Mouse (Mus musculus): ENCODE data around the gene Ubiad1. TPM values are rescaled to one million over a fixed set of nuclear protein-coding genes. Genes with fewer than 3 reads are reported as not detected.

Ubiad1 gene
- total and polyA plus RNA-seq, 2 experiments from 2014 or later = 12.2 to 18.7 TPM

DNA sequence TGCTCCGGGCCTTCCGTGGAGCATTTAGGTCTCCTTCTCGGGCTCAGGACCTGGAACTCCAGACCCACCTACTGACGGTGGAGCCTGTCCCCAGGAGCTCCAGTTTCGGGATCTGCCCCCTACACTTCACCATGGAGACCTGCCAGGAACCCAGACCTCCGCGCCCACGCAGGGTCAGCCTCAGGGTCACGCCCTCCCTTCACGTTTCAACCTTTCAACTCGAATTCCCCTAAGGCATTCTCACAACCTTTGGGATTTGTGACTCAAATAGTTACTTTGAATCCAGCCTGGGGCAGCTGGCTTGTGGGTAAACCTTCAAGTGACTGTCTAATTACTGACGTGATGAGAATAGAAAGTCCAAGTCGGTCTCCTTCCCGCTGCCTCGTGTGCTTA lies 4.3 kb upstream of the Ubiad1 start:
- H3K4me2 ChIP-seq (ENCODE audit: low read depth) = peak overlapping the region; percentile 74
- ATAC-seq = no peak
- TF ChIP-seq CTCF (IDR thresholded peaks at IDR 0.05; ENCODE audit: low read depth) = no peak
- H3K4me3 ChIP-seq (ENCODE audit: low read depth, low read length) = peak overlapping the region; percentile 96
- H3K27me3 ChIP-seq (ENCODE audit: insufficient read depth, low read length) = no peaks in the 10 kb centered on the region
- WGBS = under 1% methylated on average over 15 of the region's 15 CpGs
- H3K36me3 ChIP-seq (ENCODE audit: insufficient read depth) = peaks cover 20% of the 10 kb centered on the region
- peak overlapping the region; percentile 79 for H3K27ac ChIP-seq (ENCODE audit: low read depth, low read length)
- H3K9me3 ChIP-seq (ENCODE audit: low read length) = no peaks in the 10 kb centered on the region
- DNase-seq = peak; percentile 29
- H3K4me1 ChIP-seq (ENCODE audit: insufficient read depth) = peaks cover 21% of the 10 kb centered on the region
- peak overlapping the region; percentile 91 for H3K9ac ChIP-seq

DNA sequence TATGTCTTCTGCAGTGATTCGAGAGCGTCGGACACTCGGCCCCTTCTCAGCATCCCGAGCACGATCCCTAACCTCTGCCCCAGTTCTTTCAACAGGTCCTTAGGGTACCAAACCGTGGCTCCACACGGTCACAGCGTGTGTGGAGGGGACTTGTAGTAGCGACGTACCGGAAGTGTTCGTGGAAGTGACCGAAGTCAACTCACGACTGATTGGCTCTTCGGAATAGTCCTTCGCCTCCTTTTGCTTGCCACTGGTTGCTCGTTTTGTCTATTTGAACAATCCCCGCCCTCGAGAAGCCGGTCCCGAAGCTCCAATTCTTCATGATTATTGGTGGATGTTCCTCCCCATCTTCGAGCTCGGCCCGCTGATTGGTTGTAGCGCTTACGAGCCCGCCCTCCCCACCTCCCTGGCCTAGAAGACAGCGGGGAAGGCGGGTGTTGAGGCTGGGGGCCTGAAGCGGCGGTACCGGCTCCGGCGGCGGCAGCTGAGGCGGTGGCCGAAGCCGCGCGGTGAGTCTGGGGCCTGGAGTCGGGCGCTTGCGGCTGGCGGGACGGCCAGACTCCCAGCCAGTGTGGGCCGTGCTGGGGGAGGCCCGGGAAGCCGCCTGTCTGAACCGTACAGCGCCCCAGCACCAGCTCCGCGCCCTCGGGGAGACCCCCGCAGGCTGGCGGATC lies 3.7 kb upstream of the Ubiad1 start, which contains the start of gene Mtor:
Gene Mtor, plus strand, starts transcription at position 433 of the 674 bp plus-strand sequence.
- H3K9me3 ChIP-seq (ENCODE audit: low read length) = no peaks in the 10 kb centered on the region
- H3K9ac ChIP-seq = peak within 1 kb of the TSS; percentile 91
- peak within 1 kb of the TSS; percentile 74 for H3K4me2 ChIP-seq (ENCODE audit: low read depth)
- no peak for TF ChIP-seq CTCF (IDR thresholded peaks at IDR 0.05; ENCODE audit: low read depth)
- no peaks in the 10 kb centered on the region for H3K27me3 ChIP-seq (ENCODE audit: insufficient read depth, low read length)
- under 1% methylated on average over 56 of the region's 56 CpGs for WGBS
- H3K27ac ChIP-seq (ENCODE audit: low read depth, low read length) = peak within 1 kb of the TSS; percentile 79
- peaks cover 15% of the 10 kb centered on the region for H3K36me3 ChIP-seq (ENCODE audit: insufficient read depth)
- ATAC-seq (peak; percentile 98), DNase-seq (peak; percentile 98)
- H3K4me1 ChIP-seq (ENCODE audit: insufficient read depth) = peaks cover 27% of the 10 kb centered on the region
- peak within 1 kb of the TSS; percentile 96 for H3K4me3 ChIP-seq (ENCODE audit: low read depth, low read length)

DNA sequence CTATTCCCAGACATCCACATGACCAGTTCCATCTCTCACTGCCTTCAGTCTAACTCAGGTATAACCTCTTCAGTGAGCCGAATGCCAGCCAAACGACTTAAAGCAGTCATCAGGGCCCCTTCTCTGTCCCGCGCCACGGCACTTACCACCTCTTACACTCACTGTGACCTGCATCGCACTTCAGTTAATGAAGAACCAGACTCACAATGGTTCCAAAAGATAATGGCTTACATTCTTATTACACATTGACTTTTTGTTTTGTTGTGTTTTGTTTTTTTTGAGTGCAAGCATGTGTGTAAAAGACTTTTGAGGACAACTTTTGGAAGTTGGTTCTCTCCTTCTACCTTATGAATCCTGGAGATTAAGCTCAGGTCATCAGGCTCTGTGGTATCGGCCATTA lies 2.0 kb downstream of the Ubiad1 start:
- peaks cover 15% of the 10 kb centered on the region; the same call in 1 of the 2 replicates for H3K4me1 ChIP-seq (ENCODE audit: insufficient read depth)
- TF ChIP-seq CTCF (IDR thresholded peaks at IDR 0.05; ENCODE audit: low read depth) = no peak
- ATAC-seq (no peak), DNase-seq (no peak)
- no peak overlapping the region for H3K4me2 ChIP-seq (ENCODE audit: low read depth)
- WGBS = 91% methylated on average over 7 of the region's 7 CpGs
- H3K4me3 ChIP-seq (ENCODE audit: low read depth, low read length) = no peak overlapping the region
- no peak overlapping the region for H3K27ac ChIP-seq (ENCODE audit: low read depth, low read length)
- no peak overlapping the region for H3K9ac ChIP-seq
- no peaks in the 10 kb centered on the region for H3K27me3 ChIP-seq (ENCODE audit: insufficient read depth, low read length)
- H3K36me3 ChIP-seq (ENCODE audit: insufficient read depth) = no peaks in the 10 kb centered on the region
- no peaks in the 10 kb centered on the region for H3K9me3 ChIP-seq (ENCODE audit: low read length)

DNA sequence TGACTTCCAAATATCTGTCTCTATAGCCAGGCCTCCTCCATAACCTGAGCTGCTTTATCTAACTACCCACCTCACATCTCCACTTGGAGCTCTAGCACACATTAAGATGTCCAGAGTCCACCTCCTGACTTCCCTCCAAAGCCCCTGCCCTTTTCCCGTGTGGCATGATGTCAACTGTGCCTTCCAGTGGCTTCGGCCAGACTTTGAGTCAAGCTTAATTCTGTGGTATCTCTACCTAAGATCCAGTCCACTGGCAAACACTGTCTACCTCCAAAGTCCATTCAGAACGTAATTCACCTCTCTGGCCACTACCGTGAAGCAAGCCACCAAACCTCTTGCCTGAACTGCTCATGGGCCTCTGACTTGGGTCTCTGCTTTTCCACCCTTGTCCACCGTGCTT lies 2.6 kb downstream of the Ubiad1 start:
- Histone ChIP-seq H3K36me3 (ENCODE audit: insufficient read depth) (no peaks in the 10 kb centered on the region), H3K4me1 (ENCODE audit: insufficient read depth) (peaks cover 14% of the 10 kb centered on the region; the same call in 1 of the 2 replicates), H3K4me2 (ENCODE audit: low read depth) (no peak overlapping the region), H3K4me3 (ENCODE audit: low read depth, low read length) (no peak overlapping the region), H3K27me3 (ENCODE audit: insufficient read depth, low read length) (no peaks in the 10 kb centered on the region), H3K27ac (ENCODE audit: low read depth, low read length) (no peak overlapping the region), H3K9me3 (ENCODE audit: low read length) (no peaks in the 10 kb centered on the region), H3K9ac (no peak overlapping the region)
- DNase-seq (no peak), ATAC-seq (no peak)
- 91% methylated on average over 5 of the region's 5 CpGs for WGBS
- no peak for TF ChIP-seq CTCF (IDR thresholded peaks at IDR 0.05; ENCODE audit: low read depth)

DNA sequence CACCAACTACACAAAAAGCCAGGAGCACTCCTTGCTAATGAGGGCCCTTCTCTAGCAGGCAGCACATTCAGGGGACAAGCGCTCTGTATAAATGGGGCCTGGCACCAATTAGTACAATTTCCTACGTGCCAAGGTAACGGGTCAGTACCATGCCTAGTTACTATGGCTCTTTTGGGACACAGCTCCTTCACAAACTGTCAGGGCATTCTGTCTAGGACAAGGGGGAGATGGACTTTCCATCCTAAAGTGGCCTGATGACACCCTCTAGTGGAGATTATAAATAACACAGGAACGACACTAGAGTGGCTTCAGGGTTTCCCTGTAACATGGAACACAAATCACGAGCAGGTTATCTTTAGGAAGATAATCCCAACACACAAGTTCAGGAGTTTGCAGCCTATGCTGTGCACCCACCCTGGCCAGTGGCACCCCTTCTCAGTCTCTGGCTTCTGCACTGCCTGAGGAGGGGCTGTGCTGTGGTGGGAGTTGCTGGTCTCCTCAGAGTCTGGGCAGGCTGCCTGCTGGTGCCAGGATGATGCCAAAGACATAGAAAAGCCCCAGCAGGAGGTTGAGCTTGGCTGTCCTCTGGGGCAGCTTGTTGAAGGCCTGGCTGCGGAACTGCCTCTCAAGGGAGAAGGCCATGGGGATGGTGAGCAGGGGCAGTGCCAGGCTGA lies 8.8 kb downstream of the Ubiad1 start:
- H3K27ac ChIP-seq (ENCODE audit: low read depth, low read length) = 0 out of 2 replicates have a peak overlapping the region, but pooled peaks have one; percentile 2
- no peak overlapping the region for H3K4me2 ChIP-seq (ENCODE audit: low read depth)
- H3K9me3 ChIP-seq (ENCODE audit: low read length) = no peaks in the 10 kb centered on the region
- no peak overlapping the region for H3K4me3 ChIP-seq (ENCODE audit: low read depth, low read length)
- no peaks in the 10 kb centered on the region for H3K27me3 ChIP-seq (ENCODE audit: insufficient read depth, low read length)
- TF ChIP-seq CTCF (IDR thresholded peaks at IDR 0.05; ENCODE audit: low read depth) = peak; percentile 84
- no peaks in the 10 kb centered on the region for H3K4me1 ChIP-seq (ENCODE audit: insufficient read depth)
- no peak overlapping the region for H3K9ac ChIP-seq
- WGBS = 42% methylated on average over 6 of the region's 6 CpGs
- no peaks in the 10 kb centered on the region for H3K36me3 ChIP-seq (ENCODE audit: insufficient read depth)
- peak; percentile 78 for DNase-seq
- peak; percentile 87 for ATAC-seq

DNA sequence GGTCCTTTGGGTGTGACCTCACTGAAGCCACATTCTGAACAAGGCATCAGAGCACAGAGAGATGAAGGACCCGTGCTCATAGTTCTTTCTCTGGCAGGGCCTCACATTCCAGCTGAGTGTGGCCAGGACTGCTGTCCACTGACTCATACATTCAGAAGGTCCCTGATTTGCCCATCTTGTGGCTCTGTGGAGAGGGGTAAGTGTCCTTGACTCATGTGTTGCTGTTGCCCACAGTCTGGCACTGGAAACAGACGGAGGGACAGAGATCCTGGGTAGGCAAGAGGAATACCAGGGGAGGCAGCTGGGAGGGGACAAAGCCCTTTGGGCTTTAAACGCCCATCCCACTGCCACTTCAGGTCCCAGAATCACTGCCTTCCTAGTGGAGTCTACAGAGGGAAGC lies 9.5 kb downstream of the Ubiad1 start:
- Histone ChIP-seq H3K27ac (ENCODE audit: low read depth, low read length) (no peak overlapping the region; the same call in 1 of the 2 replicates), H3K4me1 (ENCODE audit: insufficient read depth) (no peaks in the 10 kb centered on the region), H3K4me3 (ENCODE audit: low read depth, low read length) (no peak overlapping the region), H3K9ac (no peak overlapping the region), H3K4me2 (ENCODE audit: low read depth) (no peak overlapping the region), H3K27me3 (ENCODE audit: insufficient read depth, low read length) (no peaks in the 10 kb centered on the region), H3K36me3 (ENCODE audit: insufficient read depth) (no peaks in the 10 kb centered on the region), H3K9me3 (ENCODE audit: low read length) (no peaks in the 10 kb centered on the region)
- ATAC-seq = 0 out of 2 replicates have a peak, but pooled peaks have one; percentile 3
- DNase-seq = no peak
- no peak for TF ChIP-seq CTCF (IDR thresholded peaks at IDR 0.05; ENCODE audit: low read depth)
- 84% methylated on average over 3 of the region's 3 CpGs for WGBS

DNA sequence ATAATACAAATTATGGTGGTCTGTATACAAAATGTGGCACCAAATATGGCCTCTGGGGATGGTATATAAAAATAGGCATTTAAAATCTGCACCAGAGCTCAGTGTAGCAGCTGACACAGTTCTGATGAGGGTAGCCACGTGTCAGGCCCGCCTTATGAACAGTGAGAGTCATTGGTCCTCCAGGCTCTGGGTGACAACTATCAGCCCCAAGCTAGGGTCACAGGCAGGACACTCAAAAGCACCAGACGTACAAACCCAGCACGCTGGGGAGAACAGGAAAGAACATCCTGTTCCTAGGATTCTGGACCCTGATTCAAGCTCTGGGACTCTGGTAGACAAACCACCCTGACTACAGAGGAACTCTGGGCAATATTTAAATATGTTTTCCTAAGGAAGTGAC lies 10.0 kb downstream of the Ubiad1 start:
- DNase-seq (no peak), ATAC-seq (no peak)
- no peaks in the 10 kb centered on the region for H3K9me3 ChIP-seq (ENCODE audit: low read length)
- no peak overlapping the region for H3K9ac ChIP-seq
- H3K36me3 ChIP-seq (ENCODE audit: insufficient read depth) = no peaks in the 10 kb centered on the region
- TF ChIP-seq CTCF (IDR thresholded peaks at IDR 0.05; ENCODE audit: low read depth) = no peak
- H3K27ac ChIP-seq (ENCODE audit: low read depth, low read length) = no peak overlapping the region
- H3K4me2 ChIP-seq (ENCODE audit: low read depth) = no peak overlapping the region
- H3K4me3 ChIP-seq (ENCODE audit: low read depth, low read length) = no peak overlapping the region
- 86% methylated on average over 4 of the region's 4 CpGs for WGBS
- H3K27me3 ChIP-seq (ENCODE audit: insufficient read depth, low read length) = no peaks in the 10 kb centered on the region
- no peaks in the 10 kb centered on the region for H3K4me1 ChIP-seq (ENCODE audit: insufficient read depth)

All from forebrain, postnatal 0 days (tissue).